Mouse (Mus musculus) midbrain, postnatal 0 days (tissue): ENCODE measurements around the gene Slc22a2. TPM values are rescaled to one million over a fixed set of nuclear protein-coding genes. Genes with fewer than 3 reads are reported as not detected.
A peak's percentile ranks its signal among the peaks of the same experiment; 100 is the strongest.
"Not testable (repeated sequence)": the region's sequence is repeated elsewhere in the genome, so short reads cannot be mapped to it uniquely, and the experiment has no call there.

ENCODE experiments used
- ATAC-seq: fragments of 200-750 bp; cut with Nextera tagmentation; 2 replicates; pipeline ENCODE4 v1.8.0; 2017; ENCODE audit warnings: moderate number of reproducible peaks, mild to moderate bottlenecking, moderate TSS enrichment, moderate library complexity; ENCODE audit not compliant: low FRiP score
- DNase-seq: peaks from one replicate; pipeline ENCODE4 v3.0.0-alpha.2; 2015; ENCODE audit warnings: low spot score
- H3K27ac ChIP-seq: fragments of 300-500 bp; sonication (generic); 2 replicates; pipeline ENCODE4 v1.5.1; 2014; ENCODE audit warnings: low read depth, mild to moderate bottlenecking, low read length, mixed read lengths
- H3K27me3 ChIP-seq: fragments of 300-500 bp; sonication (generic); 2 replicates; pipeline ENCODE4 v1.6.1; 2014; ENCODE audit warnings: low read length, control low read depth, mixed read lengths; ENCODE audit not compliant: insufficient read depth
- H3K36me3 ChIP-seq: fragments of 300-500 bp; sonication (generic); 2 replicates; pipeline ENCODE4 v1.6.1; 2014; ENCODE audit warnings: low read length, control low read depth, mixed read lengths; ENCODE audit not compliant: insufficient read depth
- H3K4me1 ChIP-seq: fragments of 300-500 bp; sonication (generic); 2 replicates; pipeline ENCODE4 v1.6.1; 2014; ENCODE audit warnings: mild to moderate bottlenecking, control low read depth, antibody characterized with exemption, low read length, mixed read lengths; ENCODE audit not compliant: insufficient read depth
- H3K4me2 ChIP-seq: fragments of 300-500 bp; sonication (generic); 2 replicates; pipeline ENCODE4 v1.6.1; 2014; ENCODE audit warnings: low read depth, mild to moderate bottlenecking, low read length, mixed read lengths; ENCODE audit not compliant: poor library complexity, severe bottlenecking
- H3K4me3 ChIP-seq: fragments of 300-500 bp; sonication (generic); 2 replicates; pipeline ENCODE4 v1.5.1; 2014; ENCODE audit warnings: low read depth, mild to moderate bottlenecking, low read length, moderate library complexity
- H3K9ac ChIP-seq: fragments of 300-500 bp; sonication (generic); replicated peaks from 2 replicates; pipeline ENCODE4 v1.6.1; 2014; ENCODE audit warnings: mild to moderate bottlenecking, low read length, moderate library complexity, mixed read lengths; ENCODE audit not compliant: poor library complexity, severe bottlenecking
- H3K9me3 ChIP-seq: fragments of 300-500 bp; sonication (generic); 2 replicates; pipeline ENCODE4 v1.6.1; 2016; ENCODE audit warnings: low read length, control low read depth
- CTCF ChIP-seq: IDR thresholded peaks from 2 replicates; pipeline ENCODE4 v1.5.1; 2016; ENCODE audit warnings: antibody characterized with exemption, mild to moderate bottlenecking
- WGBS: fragments of 180-500 bp; shearing (Covaris S2); extraction: QIAGEN DNeasy Blood & Tissue Kit; methylation state at CpG from one replicate; pipeline ENCODE4 v1.1.7; 2014; 5-methylcytosine and 5-hydroxymethylcytosine counted together
- polyA plus RNA-seq: library from polyadenylated mRNA; unstranded; fragments of >200 nt; fragmentation: Nextera tagmentation; extraction: Ambion mirVana; gene quantifications from 2 replicates; pipeline ENCODE4 v1.2.1, GENCODE M21; 2015
- total RNA-seq: library from RNA; depleted of rRNA; stranded (reverse); fragments of >200 nt; gene quantifications from 2 replicates; pipeline ENCODE4 v1.2.3, GENCODE M21; 2014; rRNA removed

The Slc22a2 gene
- total RNA-seq (0.44 and 0.66 TPM in 2 replicates), polyA plus RNA-seq (0.72 and 0.83 TPM in 2 replicates)

DNA sequence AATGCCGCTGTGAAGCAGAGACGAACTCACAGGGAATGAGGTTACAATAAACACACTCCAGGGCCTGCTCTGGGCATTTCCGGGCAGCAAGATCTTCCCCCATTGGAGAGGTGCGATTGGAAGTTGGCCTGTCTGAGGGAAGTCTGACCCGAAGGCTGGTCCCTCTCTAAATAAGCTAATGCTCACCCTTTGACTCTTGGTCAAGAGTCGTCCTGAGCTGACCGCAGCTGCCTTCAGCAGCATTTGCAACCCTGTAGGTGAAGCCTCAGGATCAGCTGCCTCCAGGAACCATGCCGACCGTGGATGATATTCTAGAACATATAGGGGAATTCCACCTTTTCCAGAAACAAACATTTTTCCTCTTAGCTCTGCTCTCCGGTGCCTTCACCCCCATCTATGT, at the start of gene Slc22a2:
Gene Slc22a2, plus strand, starts transcription at position 142 of the 400 bp plus-strand sequence.
- no peaks in the 10 kb centered on the region for H3K36me3 ChIP-seq
- no peak within 1 kb of the TSS for H3K27ac ChIP-seq
- no peaks in the 10 kb centered on the region for H3K27me3 ChIP-seq
- H3K4me1 ChIP-seq = no peaks in the 10 kb centered on the region
- WGBS = 78% methylated on average over 10 of the region's 10 CpGs
- TF ChIP-seq CTCF = no peak
- H3K4me2 ChIP-seq = no peak within 1 kb of the TSS
- no peak within 1 kb of the TSS for H3K4me3 ChIP-seq
- H3K9ac ChIP-seq = no peak within 1 kb of the TSS
- no peak for ATAC-seq
- H3K9me3 ChIP-seq = no peaks in the 10 kb centered on the region
- DNase-seq = no peak

GRCm38 (mm10) chr17:12534353-12535145, 49.4 kb upstream of the Slc22a2 start:
- no peak for ATAC-seq
- peak; percentile 78 for DNase-seq
- no peaks in the 10 kb centered on the region; the same call in 1 of the 2 replicates for H3K4me1 ChIP-seq
- H3K4me3 ChIP-seq = no peak overlapping the region
- peak; percentile 74 for TF ChIP-seq CTCF
- H3K4me2 ChIP-seq = no peak overlapping the region
- H3K27ac ChIP-seq = no peak overlapping the region
- no peaks in the 10 kb centered on the region for H3K9me3 ChIP-seq
- no peaks in the 10 kb centered on the region for H3K36me3 ChIP-seq
- no peak overlapping the region for H3K9ac ChIP-seq
- H3K27me3 ChIP-seq = no peaks in the 10 kb centered on the region
- WGBS = 67% methylated on average over 13 of the region's 13 CpGs

- no peaks in the 10 kb centered on the region for H3K9me3 ChIP-seq
- H3K36me3 ChIP-seq = no peaks in the 10 kb centered on the region
- H3K9ac ChIP-seq = no peak overlapping the region
- H3K4me1 ChIP-seq = no peaks in the 10 kb centered on the region
- no peak for TF ChIP-seq CTCF
- no peak for ATAC-seq
- H3K27ac ChIP-seq = no peak overlapping the region
- no peak overlapping the region for H3K4me3 ChIP-seq
- H3K4me2 ChIP-seq = no peak overlapping the region
- DNase-seq = no peak
- H3K27me3 ChIP-seq = no peaks in the 10 kb centered on the region
- 83% methylated on average over 4 of the region's 4 CpGs for WGBS
Measured at GRCm38 (mm10) chr17:12562215-12562614, 21.7 kb upstream of the Slc22a2 start.

- 87% methylated on average over 6 of the region's 6 CpGs for WGBS
- not testable (repeated sequence) for H3K4me3 ChIP-seq, DNase-seq, ATAC-seq, H3K4me1 ChIP-seq, H3K36me3 ChIP-seq, H3K27ac ChIP-seq, H3K27me3 ChIP-seq, H3K4me2 ChIP-seq, H3K9me3 ChIP-seq, H3K9ac ChIP-seq
Measured at GRCm38 (mm10) chr17:12564481-12565000, 19.4 kb upstream of the Slc22a2 start.

DNA sequence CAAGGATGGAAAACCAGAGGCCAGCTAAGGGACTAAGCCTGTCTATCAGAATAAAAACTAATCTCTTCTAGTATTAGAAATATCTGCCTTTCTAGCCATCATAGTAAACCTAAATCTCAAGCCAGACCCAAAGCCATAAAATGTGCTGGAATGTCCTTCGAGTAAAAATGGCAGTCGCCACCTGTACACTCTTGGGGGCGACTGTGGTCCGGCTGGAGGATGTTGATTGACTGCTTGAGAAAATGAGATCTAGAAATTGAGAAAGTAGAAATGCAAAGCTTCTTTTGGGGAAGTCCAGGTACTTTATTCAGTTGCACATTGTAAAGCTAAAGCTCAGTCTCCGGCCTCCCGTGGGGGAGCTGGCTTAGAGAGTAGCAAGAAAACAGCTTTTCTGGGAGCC, 18.5 kb upstream of the Slc22a2 start:
- Histone ChIP-seq H3K27me3 (no peaks in the 10 kb centered on the region), H3K9ac (no peak overlapping the region), H3K4me3 (no peak overlapping the region), H3K9me3 (no peaks in the 10 kb centered on the region), H3K4me1 (no peaks in the 10 kb centered on the region), H3K4me2 (no peak overlapping the region), H3K36me3 (no peaks in the 10 kb centered on the region), H3K27ac (no peak overlapping the region)
- DNase-seq = no peak
- 89% methylated on average over 6 of the region's 6 CpGs for WGBS
- no peak for TF ChIP-seq CTCF
- ATAC-seq = no peak

DNA sequence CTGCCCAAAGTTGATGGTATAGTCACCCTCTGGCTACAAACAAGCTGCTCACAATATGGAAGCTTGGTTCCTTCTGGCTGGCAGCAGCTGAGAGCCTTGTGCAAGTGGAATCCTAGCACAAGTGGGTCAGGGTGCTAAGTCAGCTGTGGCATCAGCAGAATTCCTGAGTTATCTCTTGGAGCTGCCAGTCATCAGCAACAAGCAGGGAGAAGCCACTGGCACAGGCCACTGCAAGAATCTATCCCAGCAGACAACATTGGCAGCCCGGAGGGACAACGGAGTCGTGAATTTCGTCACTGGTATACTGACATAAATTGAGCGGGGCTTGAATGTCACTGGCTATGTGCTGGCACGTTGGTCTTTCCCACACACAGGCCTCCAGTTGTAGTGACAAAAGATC, 12.6 kb upstream of the Slc22a2 start:
- Histone ChIP-seq H3K4me2 (no peak overlapping the region), H3K4me1 (no peaks in the 10 kb centered on the region), H3K9ac (no peak overlapping the region), H3K27me3 (no peaks in the 10 kb centered on the region), H3K36me3 (no peaks in the 10 kb centered on the region), H3K9me3 (no peaks in the 10 kb centered on the region), H3K27ac (no peak overlapping the region), H3K4me3 (no peak overlapping the region)
- no peak for TF ChIP-seq CTCF
- ATAC-seq = no peak
- 90% methylated on average over 6 of the region's 6 CpGs for WGBS
- no peak for DNase-seq
